Mouse (Mus musculus) ovary, postnatal 36 days (tissue): ENCODE measurements around the gene Gm21488.
"Not testable (repeated sequence)": the region's sequence is repeated elsewhere in the genome, so short reads cannot be mapped to it uniquely, and the experiment has no call there.

Experiments used
- DNase-seq: peaks from one replicate; pipeline ENCODE4 v3.0.0; 2022; ENCODE audit warnings: low spot score, mixed read lengths

Gene Gm21488

DNA sequence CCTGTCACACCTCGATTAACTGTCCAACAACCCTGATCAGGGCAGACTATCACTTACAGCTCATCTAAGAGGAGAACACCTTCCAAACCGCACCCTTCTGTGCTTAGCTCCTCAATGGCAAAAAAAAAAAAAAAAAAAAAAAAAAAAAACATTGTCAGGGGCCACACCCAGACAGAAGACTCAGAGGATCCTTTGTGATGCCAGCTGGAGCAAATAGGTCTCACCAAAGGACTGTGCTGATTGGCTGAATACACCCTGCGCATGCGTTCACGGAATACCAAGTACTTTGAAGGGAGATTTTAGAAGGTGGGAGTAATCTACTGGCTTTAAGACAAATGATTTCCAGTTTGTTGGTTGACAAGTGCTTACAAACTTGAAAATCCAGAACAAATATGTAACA, at the start of gene Gm21488:
Gm21488 (minus strand) TSS at position 101 of the 400 bp plus-strand sequence.
- DNase-seq: not testable (repeated sequence)
